Mouse (Mus musculus): Measurements from ENCODE around the gene Prss12. TPM values are rescaled to one million over a fixed set of nuclear protein-coding genes. Genes with fewer than 3 reads are reported as not detected.

Prss12 gene
- polyA plus RNA-seq, 1 experiment from 2014 or later = 3.1 TPM

- H3K4me3 ChIP-seq (ENCODE audit: low read depth, low read length) = no peak overlapping the region
- H3K4me1 ChIP-seq (replicated peaks; ENCODE audit: control insufficient read depth, insufficient read depth) = no peaks in the 10 kb centered on the region
- H3K27ac ChIP-seq (replicated peaks) = no peak overlapping the region
- no peak overlapping the region for H3K4me2 ChIP-seq (replicated peaks; ENCODE audit: low read depth)
- no peaks in the 10 kb centered on the region for H3K27me3 ChIP-seq (ENCODE audit: control insufficient read depth, insufficient read depth, low read length)
- TF ChIP-seq CTCF (IDR thresholded peaks at IDR 0.05; ENCODE audit: low read depth) (no peak), EP300 (optimal IDR thresholded peaks at IDR 0.05) (no peak)
- H3K9ac ChIP-seq (ENCODE audit: low read length) = no peak overlapping the region
- no peaks in the 10 kb centered on the region for H3K9me3 ChIP-seq (ENCODE audit: control insufficient read depth, low read length)
- ATAC-seq (ENCODE audit: low FRiP score, low TSS enrichment) (no peak), DNase-seq (ENCODE audit: low spot score) (no peak)
- no peaks in the 10 kb centered on the region for H3K36me3 ChIP-seq (ENCODE audit: control insufficient read depth, insufficient read depth, low read length)
- WGBS = 44% methylated on average over 1 of the region's 1 CpGs
These were observed 12.8 kb downstream of the Prss12 start for GRCm38 (mm10) chr3:123459492-123459891.

GRCm38 (mm10) chr3:123460436-123460835 lies 13.7 kb downstream of the Prss12 start:
- no peak overlapping the region for H3K9ac ChIP-seq (ENCODE audit: low read length)
- no peaks in the 10 kb centered on the region for H3K9me3 ChIP-seq (ENCODE audit: control insufficient read depth, low read length)
- H3K27ac ChIP-seq (replicated peaks) = no peak overlapping the region
- 34% methylated on average over 1 of the region's 1 CpGs for WGBS
- H3K27me3 ChIP-seq (ENCODE audit: control insufficient read depth, insufficient read depth, low read length) = no peaks in the 10 kb centered on the region
- DNase-seq (ENCODE audit: low spot score) (no peak), ATAC-seq (ENCODE audit: low FRiP score, low TSS enrichment) (no peak)
- H3K4me3 ChIP-seq (ENCODE audit: low read depth, low read length) = no peak overlapping the region
- H3K36me3 ChIP-seq (ENCODE audit: control insufficient read depth, insufficient read depth, low read length) = no peaks in the 10 kb centered on the region
- no peak overlapping the region for H3K4me2 ChIP-seq (replicated peaks; ENCODE audit: low read depth)
- no peaks in the 10 kb centered on the region for H3K4me1 ChIP-seq (replicated peaks; ENCODE audit: control insufficient read depth, insufficient read depth)
- no peak for TF ChIP-seq EP300 (optimal IDR thresholded peaks at IDR 0.05)
- no peak for TF ChIP-seq CTCF (IDR thresholded peaks at IDR 0.05; ENCODE audit: low read depth)

- DNase-seq (ENCODE audit: low spot score) = no peak
- TF ChIP-seq CTCF (IDR thresholded peaks at IDR 0.05; ENCODE audit: low read depth) (no peak), EP300 (optimal IDR thresholded peaks at IDR 0.05) (no peak)
- no peak overlapping the region for H3K4me2 ChIP-seq (replicated peaks; ENCODE audit: low read depth)
- ATAC-seq (ENCODE audit: low FRiP score, low TSS enrichment) = peak; percentile 47; the same call in 1 of the 2 replicates
- H3K27me3 ChIP-seq (ENCODE audit: control insufficient read depth, insufficient read depth, low read length) = no peaks in the 10 kb centered on the region
- H3K4me3 ChIP-seq (ENCODE audit: low read depth, low read length) = no peak overlapping the region
- H3K9me3 ChIP-seq (ENCODE audit: control insufficient read depth, low read length) = no peaks in the 10 kb centered on the region
- no peaks in the 10 kb centered on the region for H3K36me3 ChIP-seq (ENCODE audit: control insufficient read depth, insufficient read depth, low read length)
- H3K27ac ChIP-seq (replicated peaks) = no peak overlapping the region
- H3K9ac ChIP-seq (ENCODE audit: low read length) = no peak overlapping the region
- no peaks in the 10 kb centered on the region for H3K4me1 ChIP-seq (replicated peaks; ENCODE audit: control insufficient read depth, insufficient read depth)
- WGBS = 76% methylated on average over 6 of the region's 6 CpGs
These were observed 15.6 kb downstream of the Prss12 start for GRCm38 (mm10) chr3:123462264-123462663.

- no peaks in the 10 kb centered on the region for H3K9me3 ChIP-seq (ENCODE audit: control insufficient read depth, low read length)
- 72% methylated on average over 3 of the region's 3 CpGs for WGBS
- ATAC-seq (ENCODE audit: low FRiP score, low TSS enrichment) = no peak
These were observed 30.1 kb downstream of the Prss12 start for GRCm38 (mm10) chr3:123476833-123477232.

GRCm38 (mm10) chr3:123481266-123481665 lies 34.6 kb downstream of the Prss12 start:
- no peaks in the 10 kb centered on the region for H3K4me1 ChIP-seq (replicated peaks; ENCODE audit: control insufficient read depth, insufficient read depth)
- no peak overlapping the region for H3K4me3 ChIP-seq (ENCODE audit: low read depth, low read length)
- no peak for TF ChIP-seq CTCF (IDR thresholded peaks at IDR 0.05; ENCODE audit: low read depth)
- TF ChIP-seq EP300 (optimal IDR thresholded peaks at IDR 0.05) = no peak
- no peak overlapping the region for H3K4me2 ChIP-seq (replicated peaks; ENCODE audit: low read depth)
- no peak overlapping the region for H3K27ac ChIP-seq (replicated peaks)
- WGBS = 50% methylated on average over 6 of the region's 6 CpGs
- no peaks in the 10 kb centered on the region for H3K36me3 ChIP-seq (ENCODE audit: control insufficient read depth, insufficient read depth, low read length)
- ATAC-seq (ENCODE audit: low FRiP score, low TSS enrichment) (no peak), DNase-seq (ENCODE audit: low spot score) (no peak)
- no peak overlapping the region for H3K9ac ChIP-seq (ENCODE audit: low read length)
- H3K27me3 ChIP-seq (ENCODE audit: control insufficient read depth, insufficient read depth, low read length) = no peaks in the 10 kb centered on the region
- no peaks in the 10 kb centered on the region for H3K9me3 ChIP-seq (ENCODE audit: control insufficient read depth, low read length)

More at GRCm38 (mm10) chr3:123476833-123477232, 30.1 kb downstream of the Prss12 start:
- Histone ChIP-seq H3K4me2 (replicated peaks; ENCODE audit: low read depth) (no peak overlapping the region), H3K9ac (ENCODE audit: low read length) (no peak overlapping the region), H3K27me3 (ENCODE audit: control insufficient read depth, insufficient read depth, low read length) (no peaks in the 10 kb centered on the region), H3K27ac (replicated peaks) (no peak overlapping the region), H3K36me3 (ENCODE audit: control insufficient read depth, insufficient read depth, low read length) (no peaks in the 10 kb centered on the region), H3K4me3 (ENCODE audit: low read depth, low read length) (no peak overlapping the region), H3K4me1 (replicated peaks; ENCODE audit: control insufficient read depth, insufficient read depth) (no peaks in the 10 kb centered on the region)
- no peak for TF ChIP-seq CTCF (IDR thresholded peaks at IDR 0.05; ENCODE audit: low read depth)
- TF ChIP-seq EP300 (optimal IDR thresholded peaks at IDR 0.05) = no peak
- no peak for DNase-seq (ENCODE audit: low spot score)

- ATAC-seq (ENCODE audit: low FRiP score, low TSS enrichment) (no peak), DNase-seq (ENCODE audit: low spot score) (no peak)
- Histone ChIP-seq H3K9me3 (ENCODE audit: control insufficient read depth, low read length) (no peaks in the 10 kb centered on the region), H3K27me3 (ENCODE audit: control insufficient read depth, insufficient read depth, low read length) (no peaks in the 10 kb centered on the region), H3K4me2 (replicated peaks; ENCODE audit: low read depth) (no peak overlapping the region), H3K4me3 (ENCODE audit: low read depth, low read length) (no peak overlapping the region), H3K36me3 (ENCODE audit: control insufficient read depth, insufficient read depth, low read length) (no peaks in the 10 kb centered on the region), H3K27ac (replicated peaks) (no peak overlapping the region), H3K9ac (ENCODE audit: low read length) (no peak overlapping the region), H3K4me1 (replicated peaks; ENCODE audit: control insufficient read depth, insufficient read depth) (no peaks in the 10 kb centered on the region)
- 92% methylated on average over 1 of the region's 1 CpGs for WGBS
- no peak for TF ChIP-seq EP300 (optimal IDR thresholded peaks at IDR 0.05)
- no peak for TF ChIP-seq CTCF (IDR thresholded peaks at IDR 0.05; ENCODE audit: low read depth)
These were observed 45.1 kb downstream of the Prss12 start for GRCm38 (mm10) chr3:123491814-123492213.
